Mouse (Mus musculus) forebrain, embryonic 12.5 days (tissue): ENCODE data around the gene Ppp2r1a. TPM values are rescaled to one million over a fixed set of nuclear protein-coding genes. Genes with fewer than 3 reads are reported as not detected.

Experiments used
- ATAC-seq: fragments of 200-750 bp; cut with Nextera tagmentation; 2 replicates; pipeline ENCODE4 v1.8.0; 2017; ENCODE audit warnings: moderate TSS enrichment; ENCODE audit not compliant: low FRiP score
- H3K27ac ChIP-seq: fragments of 300-500 bp; sonication (generic); 2 replicates; pipeline ENCODE4 v1.5.1; 2016; ENCODE audit warnings: mild to moderate bottlenecking
- H3K27me3 ChIP-seq: fragments of 300-500 bp; sonication (generic); 2 replicates; pipeline ENCODE4 v1.6.1; 2016; ENCODE audit warnings: mild to moderate bottlenecking
- H3K36me3 ChIP-seq: fragments of 300-500 bp; sonication (generic); replicated peaks from 2 replicates; pipeline ENCODE4 v1.6.1; 2016; ENCODE audit warnings: mild to moderate bottlenecking
- H3K4me1 ChIP-seq: fragments of 300-500 bp; sonication (generic); 2 replicates; pipeline ENCODE4 v1.6.1; 2016
- H3K4me2 ChIP-seq: fragments of 300-500 bp; sonication (generic); 2 replicates; pipeline ENCODE4 v1.6.1; 2016; ENCODE audit warnings: mild to moderate bottlenecking, moderate library complexity
- H3K4me3 ChIP-seq: fragments of 300-500 bp; sonication (generic); replicated peaks from 2 replicates; pipeline ENCODE4 v1.5.1; 2016; ENCODE audit warnings: mild to moderate bottlenecking
- H3K9ac ChIP-seq: fragments of 300-500 bp; sonication (generic); 2 replicates; pipeline ENCODE4 v1.6.1; 2016; ENCODE audit warnings: mild to moderate bottlenecking
- H3K9me3 ChIP-seq: fragments of 300-500 bp; sonication (generic); 2 replicates; pipeline ENCODE4 v1.6.1; 2016
- WGBS: fragments of 180-500 bp; shearing (Covaris S2); methylation state at CpG from one replicate; pipeline ENCODE4 v1.1.7; 2016; 5-methylcytosine and 5-hydroxymethylcytosine counted together
- polyA plus RNA-seq: library from polyadenylated mRNA; unstranded; fragments of >200 nt; fragmentation: Nextera tagmentation; extraction: Ambion mirVana; gene quantifications from 2 replicates; pipeline ENCODE4 v1.2.1, GENCODE M21; 2016

Gene Ppp2r1a
- 482 and 503 TPM in 2 replicates for polyA plus RNA-seq

- Histone ChIP-seq H3K4me2 (peak within 1 kb of the TSS; percentile 78), H3K4me1 (peaks cover 41% of the 10 kb centered on the region), H3K4me3 (peak within 1 kb of the TSS; percentile 68), H3K27me3 (no peaks in the 10 kb centered on the region), H3K36me3 (no peaks in the 10 kb centered on the region), H3K9ac (peak within 1 kb of the TSS; percentile 81), H3K27ac (peak within 1 kb of the TSS; percentile 97), H3K9me3 (no peaks in the 10 kb centered on the region)
- ATAC-seq = peak; percentile 98
- WGBS = under 1% methylated on average over 69 of the region's 69 CpGs
These were observed at the start of gene Ppp2r1a for GRCm38 (mm10) chr17:20944985-20945891. Gene Ppp2r1a, plus strand, starts transcription at chr17:20945311.

DNA sequence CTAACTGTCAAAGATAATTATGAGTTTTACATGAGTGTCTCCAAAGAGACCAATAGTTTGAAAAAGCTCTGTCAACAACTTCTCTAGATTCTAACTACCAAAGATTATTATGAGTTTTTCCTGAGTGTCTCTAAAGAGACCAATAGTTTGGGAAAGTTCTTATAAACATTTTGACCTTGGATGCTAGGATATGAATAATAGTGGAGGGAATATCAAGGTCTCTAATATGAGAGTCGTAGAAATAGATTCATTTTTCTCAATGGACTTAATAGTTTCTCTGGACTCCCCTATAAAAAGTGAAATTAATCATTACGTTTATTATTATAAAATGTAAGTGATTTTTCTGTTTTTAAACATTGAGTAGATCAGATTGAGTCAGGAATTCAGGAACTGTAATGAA lies 40.1 kb upstream of the Ppp2r1a start, which contains the start of gene Vmn1r231:
Gene Vmn1r231 (minus strand): TSS at position 101 of the 400 bp plus-strand sequence.
- Histone ChIP-seq H3K9ac (no peak within 1 kb of the TSS), H3K4me1 (no peaks in the 10 kb centered on the region), H3K27ac (no peak within 1 kb of the TSS), H3K27me3 (no peaks in the 10 kb centered on the region), H3K4me2 (no peak within 1 kb of the TSS), H3K36me3 (no peaks in the 10 kb centered on the region), H3K9me3 (no peaks in the 10 kb centered on the region), H3K4me3 (no peak within 1 kb of the TSS)
- WGBS = 69% methylated on average over 2 of the region's 2 CpGs
- no peak for ATAC-seq

DNA sequence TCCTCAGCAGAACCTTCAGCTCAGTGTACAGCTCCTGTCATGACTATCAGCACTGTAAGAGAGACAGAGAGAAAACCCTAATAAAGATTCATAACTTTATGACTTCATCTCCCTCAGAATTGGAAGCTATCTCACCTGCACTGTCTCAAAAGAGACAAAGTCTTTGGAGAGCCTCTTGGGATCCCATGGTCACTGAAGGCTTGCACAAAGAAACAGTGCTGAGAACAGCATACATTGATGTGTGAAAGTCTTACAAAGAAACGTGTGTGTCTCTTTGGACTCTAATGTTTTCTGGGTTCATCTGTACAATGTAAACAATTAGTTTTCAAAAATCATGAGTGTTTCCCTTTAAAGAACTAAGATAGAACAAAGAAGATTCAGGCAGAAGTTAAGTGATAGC lies 25.5 kb upstream of the Ppp2r1a start, which contains the start of gene Vmn1r232:
Gene Vmn1r232 (minus strand): TSS at position 101 of the 400 bp plus-strand sequence.
- Histone ChIP-seq H3K4me1 (no peaks in the 10 kb centered on the region), H3K9ac (no peak within 1 kb of the TSS), H3K4me2 (no peak within 1 kb of the TSS), H3K36me3 (no peaks in the 10 kb centered on the region), H3K27me3 (no peaks in the 10 kb centered on the region), H3K4me3 (no peak within 1 kb of the TSS), H3K27ac (no peak within 1 kb of the TSS), H3K9me3 (no peaks in the 10 kb centered on the region)
- ATAC-seq = no peak
- 67% methylated on average over 1 of the region's 1 CpGs for WGBS

DNA sequence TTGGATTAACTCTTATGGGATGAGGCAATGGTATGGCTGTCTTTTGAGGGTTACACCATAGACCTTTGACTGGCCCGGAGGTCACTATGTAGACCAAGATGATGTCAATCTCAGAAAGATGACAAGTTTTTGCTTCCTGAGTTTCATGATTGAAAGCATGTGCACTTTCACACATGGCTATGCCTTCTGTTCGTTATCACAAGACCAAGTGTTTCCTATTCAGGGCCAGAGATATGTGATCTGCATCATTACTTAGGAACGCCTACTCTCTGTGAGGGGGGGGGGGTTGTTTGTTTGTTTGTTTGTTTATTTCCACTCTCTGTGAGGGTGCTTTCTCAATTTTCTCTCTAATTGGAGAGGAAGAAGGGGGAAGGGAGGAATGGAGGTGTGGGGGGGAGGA lies 885 bp upstream of the Ppp2r1a start:
- Histone ChIP-seq H3K36me3 (no peaks in the 10 kb centered on the region), H3K27ac (peak overlapping the region; percentile 92), H3K9ac (peak overlapping the region; percentile 60), H3K4me3 (peak overlapping the region; percentile 68), H3K9me3 (no peaks in the 10 kb centered on the region), H3K27me3 (no peaks in the 10 kb centered on the region), H3K4me2 (peak overlapping the region; percentile 78), H3K4me1 (peaks cover 35% of the 10 kb centered on the region)
- ATAC-seq = no peak
- 46% methylated on average over 3 of the region's 3 CpGs for WGBS

GRCm38 (mm10) chr17:20946026-20946565 lies 985 bp downstream of the Ppp2r1a start:
- Histone ChIP-seq H3K4me3 (peak overlapping the region; percentile 68), H3K36me3 (peaks cover under 1% of the 10 kb centered on the region; the same call in 1 of the 2 replicates), H3K4me1 (peaks cover 41% of the 10 kb centered on the region), H3K27me3 (no peaks in the 10 kb centered on the region), H3K9ac (peak overlapping the region; percentile 81), H3K4me2 (peak overlapping the region; percentile 78), H3K9me3 (no peaks in the 10 kb centered on the region), H3K27ac (peak overlapping the region; percentile 97)
- WGBS = under 1% methylated on average over 13 of the region's 13 CpGs
- no peak for ATAC-seq

DNA sequence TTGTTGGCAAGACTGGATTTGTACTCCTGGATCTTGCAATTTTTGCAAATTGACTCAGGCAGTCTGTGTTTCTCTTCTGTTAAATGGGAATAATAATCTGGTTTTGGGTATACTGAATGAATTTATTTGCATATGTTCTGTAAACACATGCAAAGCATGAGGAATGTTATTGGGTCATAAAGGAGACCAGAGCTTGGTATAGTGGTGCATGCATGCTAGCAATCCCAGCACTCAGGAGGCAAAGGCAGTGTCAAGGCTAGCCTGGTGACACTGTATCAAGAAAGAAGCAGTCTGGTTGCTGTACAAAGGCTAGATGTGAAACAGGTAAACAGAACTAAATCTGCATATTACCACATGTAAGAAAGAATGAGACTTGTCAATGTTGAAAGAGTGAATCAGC lies 1.5 kb downstream of the Ppp2r1a start:
- Histone ChIP-seq H3K36me3 (peaks cover 4% of the 10 kb centered on the region; the same call in 1 of the 2 replicates), H3K4me2 (peak overlapping the region; percentile 78), H3K27ac (no peak overlapping the region), H3K9ac (peak overlapping the region; percentile 81), H3K4me3 (peak overlapping the region; percentile 68), H3K4me1 (peaks cover 41% of the 10 kb centered on the region), H3K9me3 (no peaks in the 10 kb centered on the region), H3K27me3 (no peaks in the 10 kb centered on the region)
- ATAC-seq = no peak

DNA sequence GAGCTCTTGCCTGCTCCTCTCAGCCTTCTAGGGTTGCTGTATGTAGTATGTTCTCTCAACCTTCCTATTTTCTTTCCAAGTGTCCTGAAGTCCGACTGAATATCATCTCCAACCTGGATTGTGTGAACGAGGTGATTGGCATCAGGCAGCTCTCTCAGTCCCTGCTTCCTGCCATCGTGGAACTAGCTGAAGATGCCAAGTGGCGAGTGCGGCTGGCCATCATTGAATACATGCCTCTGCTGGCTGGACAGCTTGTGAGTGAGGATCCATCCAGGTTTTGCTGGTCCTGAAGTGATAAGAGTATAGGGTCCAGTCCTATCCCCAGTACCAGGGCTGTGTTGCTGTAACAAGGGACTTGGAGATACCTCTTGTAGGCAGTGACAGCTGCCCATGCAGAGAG lies 15.3 kb downstream of the Ppp2r1a start:
- Histone ChIP-seq H3K4me2 (no peak overlapping the region), H3K4me3 (no peak overlapping the region), H3K36me3 (peaks cover 100% of the 10 kb centered on the region), H3K27me3 (no peaks in the 10 kb centered on the region), H3K27ac (no peak overlapping the region), H3K4me1 (no peaks in the 10 kb centered on the region), H3K9me3 (no peaks in the 10 kb centered on the region), H3K9ac (no peak overlapping the region)
- ATAC-seq = no peak
- WGBS = 93% methylated on average over 5 of the region's 5 CpGs

DNA sequence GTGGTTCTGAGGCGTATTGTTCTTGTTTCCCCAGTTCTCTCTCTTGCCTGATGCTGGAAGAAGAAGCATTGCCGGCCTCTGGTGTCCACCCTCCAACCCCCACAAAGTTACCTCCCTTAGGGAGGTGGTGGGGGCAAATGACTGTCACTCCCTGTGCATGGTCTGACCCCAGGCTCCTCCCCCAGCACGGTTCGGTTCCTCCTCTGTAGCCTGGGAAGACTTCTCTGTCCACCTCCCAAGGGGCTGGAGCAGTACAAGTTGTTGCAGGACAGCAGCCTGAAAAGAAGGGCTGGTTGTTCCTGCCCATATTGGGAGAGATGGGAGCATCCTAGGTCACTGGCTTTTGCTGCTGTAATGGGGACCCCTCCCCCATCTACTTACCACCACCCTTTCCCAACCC lies 20.3 kb downstream of the Ppp2r1a start:
- ATAC-seq = no peak
- WGBS = 91% methylated on average over 4 of the region's 4 CpGs
- Histone ChIP-seq H3K36me3 (peaks cover 90% of the 10 kb centered on the region), H3K4me3 (no peak overlapping the region), H3K4me1 (no peaks in the 10 kb centered on the region), H3K27ac (no peak overlapping the region), H3K27me3 (no peaks in the 10 kb centered on the region), H3K9me3 (no peaks in the 10 kb centered on the region), H3K9ac (no peak overlapping the region), H3K4me2 (no peak overlapping the region)

- H3K36me3 ChIP-seq = peaks cover 78% of the 10 kb centered on the region
- no peak overlapping the region for H3K4me3 ChIP-seq
- H3K4me2 ChIP-seq = no peak overlapping the region
- no peak for ATAC-seq
- no peak overlapping the region for H3K9ac ChIP-seq
- no peaks in the 10 kb centered on the region for H3K27me3 ChIP-seq
- H3K27ac ChIP-seq = no peak overlapping the region
- H3K4me1 ChIP-seq = no peaks in the 10 kb centered on the region
- no peaks in the 10 kb centered on the region for H3K9me3 ChIP-seq
These were observed 21.6 kb downstream of the Ppp2r1a start for GRCm38 (mm10) chr17:20966681-20967080.

DNA sequence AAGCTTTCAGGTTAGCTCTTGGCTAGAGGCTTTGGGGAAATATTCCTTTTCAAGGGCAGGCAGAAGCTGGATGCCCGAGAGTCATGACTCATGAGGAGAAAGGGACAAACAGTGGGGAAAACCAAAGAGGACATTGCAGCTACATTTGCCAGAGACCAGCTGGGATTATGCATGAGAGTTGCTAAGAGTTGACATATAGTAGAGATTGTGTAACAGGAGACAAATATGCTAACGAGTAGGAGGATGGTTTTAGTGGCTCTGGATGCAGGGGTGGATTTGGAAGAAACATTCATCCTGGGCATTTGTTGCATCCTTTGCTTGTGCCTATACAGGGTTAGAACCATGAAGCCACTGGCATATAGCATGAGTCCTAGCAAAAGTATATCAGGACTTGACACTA lies 48.6 kb downstream of the Ppp2r1a start:
- Histone ChIP-seq H3K4me2 (no peak overlapping the region), H3K27me3 (no peaks in the 10 kb centered on the region), H3K27ac (no peak overlapping the region), H3K36me3 (no peaks in the 10 kb centered on the region), H3K9ac (no peak overlapping the region), H3K4me3 (no peak overlapping the region), H3K4me1 (no peaks in the 10 kb centered on the region), H3K9me3 (no peaks in the 10 kb centered on the region)
- 78% methylated on average over 2 of the region's 2 CpGs for WGBS
- no peak for ATAC-seq

- no peaks in the 10 kb centered on the region for H3K4me1 ChIP-seq
- no peaks in the 10 kb centered on the region for H3K9me3 ChIP-seq
- no peak within 1 kb of the TSS for H3K4me2 ChIP-seq
- H3K27ac ChIP-seq = no peak within 1 kb of the TSS
- H3K27me3 ChIP-seq = no peaks in the 10 kb centered on the region
- ATAC-seq = no peak
- no peaks in the 10 kb centered on the region for H3K36me3 ChIP-seq
- H3K9ac ChIP-seq = no peak within 1 kb of the TSS
- no peak within 1 kb of the TSS for H3K4me3 ChIP-seq
These were observed 51.3 kb downstream of the Ppp2r1a start, which contains the start of gene Vmn1r233 for GRCm38 (mm10) chr17:20996364-20996763. Gene Vmn1r233, minus strand, starts transcription at chr17:20996464.

- Histone ChIP-seq H3K27ac (peak within 1 kb of the TSS; percentile 90), H3K36me3 (peaks cover 19% of the 10 kb centered on the region), H3K4me2 (peak within 1 kb of the TSS; percentile 80), H3K4me3 (peak within 1 kb of the TSS; percentile 80), H3K9me3 (no peaks in the 10 kb centered on the region), H3K4me1 (peaks cover 15% of the 10 kb centered on the region), H3K27me3 (no peaks in the 10 kb centered on the region), H3K9ac (peak within 1 kb of the TSS; percentile 76)
- peak; percentile 98 for ATAC-seq
- WGBS = 6% methylated on average over 36 of the region's 36 CpGs
These were observed 63.5 kb downstream of the Ppp2r1a start, which contains the start of gene Zfp160 for GRCm38 (mm10) chr17:21008382-21009331. Gene Zfp160, plus strand, starts transcription at chr17:21008903.
